Mouse (Mus musculus) lung, adult 2 months (tissue): ENCODE data around the gene Pcbp2.

ENCODE experiments used
- CTCF ChIP-seq: fragments of 200-500 bp; IDR thresholded peaks from 2 replicates; pipeline ENCODE4 v1.5.1; 2011; ENCODE audit warnings: mild to moderate bottlenecking, low read length, control low read depth; ENCODE audit not compliant: insufficient read depth
- POLR2A ChIP-seq: fragments of 200-500 bp; IDR thresholded peaks from 2 replicates; pipeline ENCODE4 v1.6.1; 2011; ENCODE audit warnings: low read depth, mild to moderate bottlenecking, control low read depth, low read length, borderline replicate concordance; ENCODE audit errors: extremely low read depth

GRCm38 (mm10) chr15:102519211-102520141 is 49.1 kb downstream of the Pcbp2 start:
- TF ChIP-seq CTCF: no peak
- no peak for TF ChIP-seq POLR2A
